Mouse (Mus musculus) liver, adult 2 months (tissue): ENCODE results near the gene Prdx5. TPM values are rescaled to one million over a fixed set of nuclear protein-coding genes. Genes with fewer than 3 reads are reported as not detected.

Source experiments
- DNase-seq: peaks from one replicate; pipeline ENCODE4 v3.0.0-alpha.2; 2011; ENCODE audit warnings: low read depth, low spot score; ENCODE audit errors: extremely low read depth
- H3K27ac ChIP-seq: fragments of 200-500 bp; replicated peaks from 2 replicates; pipeline ENCODE4 v1.5.1; 2012; ENCODE audit warnings: low read depth, mild to moderate bottlenecking, control low read depth, inconsistent platforms, low read length; ENCODE audit not compliant: insufficient read depth
- H3K27me3 ChIP-seq: fragments of 200-500 bp; 2 replicates; pipeline ENCODE4 v1.6.1; 2012; ENCODE audit warnings: mild to moderate bottlenecking, moderate library complexity, low read length, inconsistent platforms; ENCODE audit not compliant: control insufficient read depth, insufficient read depth
- H3K36me3 ChIP-seq: fragments of 200-500 bp; 2 replicates; pipeline ENCODE4 v1.6.1; 2012; ENCODE audit warnings: low read length, inconsistent platforms; ENCODE audit not compliant: control insufficient read depth, insufficient read depth
- H3K4me1 ChIP-seq: fragments of 200-500 bp; 2 replicates; pipeline ENCODE4 v1.6.1; 2011; ENCODE audit warnings: low read length; ENCODE audit not compliant: control insufficient read depth, insufficient read depth
- H3K4me3 ChIP-seq: fragments of 200-500 bp; 2 replicates; pipeline ENCODE4 v1.5.1; 2011; ENCODE audit warnings: low read depth, mild to moderate bottlenecking, control low read depth, low read length, moderate library complexity; ENCODE audit not compliant: insufficient read depth
- H3K79me2 ChIP-seq: fragments of 200-500 bp; 2 replicates; pipeline ENCODE4 v1.6.1; 2012; ENCODE audit warnings: inconsistent platforms, mild to moderate bottlenecking, low read length, moderate library complexity; ENCODE audit not compliant: control insufficient read depth, insufficient read depth
- H3K9ac ChIP-seq: fragments of 200-500 bp; 2 replicates; pipeline ENCODE4 v1.6.1; 2012; ENCODE audit warnings: low read depth, mild to moderate bottlenecking, control low read depth, inconsistent platforms, low read length
- CTCF ChIP-seq: fragments of 200-500 bp; IDR thresholded peaks from 2 replicates; pipeline ENCODE4 v1.5.1; 2011; ENCODE audit warnings: low read depth, low read length, control low read depth
- POLR2A ChIP-seq: fragments of 200-500 bp; IDR thresholded peaks from 2 replicates; pipeline ENCODE4 v1.6.1; 2011; ENCODE audit warnings: low read length, control low read depth; ENCODE audit not compliant: insufficient read depth; ENCODE audit errors: extremely low read depth
- WGBS: fragments of 180-500 bp; shearing (Covaris S2); methylation state at CpG from one replicate; pipeline ENCODE4 v1.1.7; 2018; 5-methylcytosine and 5-hydroxymethylcytosine counted together
- polyA plus RNA-seq: library from polyadenylated mRNA; depleted of rRNA; stranded (reverse); fragments of >200 nt; gene quantifications from 2 replicates; pipeline ENCODE4 v1.2.3, GENCODE M21; 2012
- total RNA-seq: library from RNA; depleted of rRNA; stranded (reverse); fragments of >200 nt; gene quantifications from 2 replicates; pipeline ENCODE4 v1.2.3, GENCODE M21; 2014

Gene Prdx5
- total and polyA plus RNA-seq, 2 experiments = 364 to 615 TPM

DNA sequence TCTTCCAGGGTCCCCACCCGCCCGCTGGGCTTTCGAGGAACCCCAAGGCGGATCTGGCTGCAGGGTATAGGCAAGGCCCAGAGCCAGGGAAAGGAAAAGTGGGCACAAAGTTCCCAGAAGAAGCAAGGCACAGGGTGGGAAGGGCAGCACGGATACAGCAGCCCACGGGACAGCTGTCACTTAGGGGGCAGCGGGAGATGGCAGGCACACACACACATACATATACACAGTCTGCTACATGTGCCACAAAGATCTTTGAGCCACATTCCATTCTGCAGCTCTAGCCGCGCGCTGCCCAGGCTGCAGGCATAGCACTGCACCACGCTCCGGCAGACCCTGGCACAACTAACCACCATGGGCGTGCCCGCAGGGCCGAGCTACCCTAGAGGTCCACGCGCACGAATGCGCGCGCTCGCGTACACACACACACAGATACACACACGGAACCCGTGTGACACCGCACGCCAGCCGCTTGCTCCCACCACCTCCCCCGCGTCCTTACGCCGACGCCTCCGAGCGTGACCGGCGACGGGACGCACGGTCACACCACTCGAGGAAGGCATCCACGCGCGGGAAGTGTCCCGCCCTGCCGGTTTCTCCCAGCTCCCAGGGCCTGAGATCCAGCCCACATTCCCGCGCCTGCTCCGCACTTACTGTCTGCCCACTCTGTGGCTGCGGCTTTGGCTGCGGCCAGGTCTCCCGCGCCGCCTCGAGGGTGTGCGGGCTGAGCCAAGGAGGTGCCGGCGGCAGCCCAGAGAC, 23.7 kb upstream of the Prdx5 start:
- no peak for DNase-seq
- H3K4me3 ChIP-seq = peak overlapping the region; percentile 27; the same call in 1 of the 2 replicates
- WGBS = 13% methylated on average over 58 of the region's 58 CpGs
- no peak for TF ChIP-seq CTCF
- no peak for TF ChIP-seq POLR2A
- peak overlapping the region; percentile 38; the same call in 1 of the 2 replicates for H3K9ac ChIP-seq
- no peaks in the 10 kb centered on the region for H3K79me2 ChIP-seq
- H3K4me1 ChIP-seq = peaks cover 13% of the 10 kb centered on the region
- no peaks in the 10 kb centered on the region for H3K36me3 ChIP-seq
- peaks cover 10% of the 10 kb centered on the region for H3K27me3 ChIP-seq
- no peak overlapping the region for H3K27ac ChIP-seq

- TF ChIP-seq POLR2A (no peak), CTCF (no peak)
- H3K27me3 ChIP-seq = peaks cover 10% of the 10 kb centered on the region
- WGBS = 76% methylated on average over 4 of the region's 4 CpGs
Observed at GRCm38 (mm10) chr19:6933102-6933435, 23.2 kb upstream of the Prdx5 start.

DNA sequence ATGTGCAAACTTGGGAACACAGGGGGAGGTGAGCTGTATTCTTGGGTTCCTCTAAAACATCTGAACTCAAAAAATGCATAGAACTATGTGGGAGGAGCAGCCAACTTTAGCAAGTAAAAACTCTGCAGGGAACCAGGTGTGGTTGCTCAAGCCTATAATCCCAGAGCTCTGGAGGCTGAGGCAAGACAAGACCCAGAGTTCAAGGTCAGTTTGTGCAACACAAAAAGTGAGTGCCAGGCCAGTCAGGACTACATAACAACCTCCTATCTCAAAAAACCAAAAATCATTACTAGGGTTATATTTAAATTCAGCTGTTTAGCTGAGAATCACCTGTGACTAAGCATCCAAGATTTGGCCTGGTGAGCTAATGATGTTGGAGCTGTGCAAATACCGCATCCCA, 22.1 kb upstream of the Prdx5 start:
- Histone ChIP-seq H3K27me3 (peaks cover 10% of the 10 kb centered on the region), H3K27ac (no peak overlapping the region), H3K4me3 (no peak overlapping the region), H3K9ac (no peak overlapping the region), H3K79me2 (no peaks in the 10 kb centered on the region), H3K4me1 (peaks cover 2% of the 10 kb centered on the region), H3K36me3 (no peaks in the 10 kb centered on the region)
- WGBS = 16% methylated on average over 1 of the region's 1 CpGs
- peak; percentile 85 for DNase-seq
- TF ChIP-seq CTCF (no peak), POLR2A (no peak)

More at GRCm38 (mm10) chr19:6933102-6933435, 23.2 kb upstream of the Prdx5 start:
- no peaks in the 10 kb centered on the region for H3K79me2 ChIP-seq
- H3K27ac ChIP-seq = no peak overlapping the region
- peaks cover 8% of the 10 kb centered on the region for H3K4me1 ChIP-seq
- no peak for DNase-seq
- no peak overlapping the region for H3K4me3 ChIP-seq
- no peaks in the 10 kb centered on the region for H3K36me3 ChIP-seq
- H3K9ac ChIP-seq = no peak overlapping the region

DNA sequence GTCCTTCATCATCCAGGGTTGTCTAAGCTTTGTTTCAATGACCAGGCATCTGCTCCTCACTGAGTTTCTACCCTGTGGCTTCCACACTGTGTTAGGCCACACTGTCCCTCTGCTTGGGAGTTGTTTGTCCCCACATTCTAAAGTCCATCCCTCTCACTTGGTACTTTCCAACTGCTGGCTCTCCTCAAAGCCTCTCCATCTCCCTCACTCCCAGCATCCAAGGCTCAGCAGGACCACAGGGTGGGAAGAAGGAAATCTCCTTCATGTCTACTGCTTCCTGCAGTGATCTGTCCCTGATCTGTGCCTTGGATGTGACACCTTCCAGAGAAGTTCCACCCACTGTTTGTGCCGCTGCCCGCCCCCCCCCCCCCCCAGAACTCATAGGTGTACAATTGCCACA, 21.1 kb upstream of the Prdx5 start:
- Histone ChIP-seq H3K4me1 (peaks cover 2% of the 10 kb centered on the region), H3K27ac (no peak overlapping the region), H3K36me3 (no peaks in the 10 kb centered on the region), H3K79me2 (no peaks in the 10 kb centered on the region), H3K4me3 (no peak overlapping the region), H3K9ac (no peak overlapping the region), H3K27me3 (peaks cover 10% of the 10 kb centered on the region)
- no peak for DNase-seq
- TF ChIP-seq POLR2A (no peak), CTCF (no peak)
- 25% methylated on average over 2 of the region's 2 CpGs for WGBS

DNA sequence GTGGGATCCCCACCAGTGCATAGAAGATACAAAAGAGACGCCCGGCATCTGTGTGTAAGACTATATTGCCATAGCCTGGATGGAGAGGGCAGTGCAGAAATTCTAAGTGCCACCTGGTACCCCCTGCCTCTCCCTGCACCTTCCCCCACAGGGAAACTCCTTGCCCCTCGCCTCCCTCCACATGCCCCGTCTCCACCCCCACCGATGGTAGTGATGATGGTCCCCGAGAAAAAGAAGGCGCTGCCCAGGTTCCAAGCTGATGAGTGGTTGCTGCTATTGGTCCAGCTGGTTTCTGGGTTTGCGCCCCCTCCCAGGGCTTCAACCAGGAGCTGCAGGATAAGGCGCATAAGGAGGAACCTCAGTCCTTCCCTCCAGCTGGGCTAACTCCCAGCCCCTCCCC, 18.2 kb upstream of the Prdx5 start:
- no peak for DNase-seq
- 56% methylated on average over 9 of the region's 9 CpGs for WGBS
- Histone ChIP-seq H3K9ac (no peak overlapping the region), H3K79me2 (no peaks in the 10 kb centered on the region), H3K36me3 (no peaks in the 10 kb centered on the region), H3K4me1 (peaks cover 9% of the 10 kb centered on the region), H3K27me3 (no peaks in the 10 kb centered on the region), H3K4me3 (no peak overlapping the region), H3K27ac (no peak overlapping the region)
- TF ChIP-seq CTCF (no peak), POLR2A (no peak)

GRCm38 (mm10) chr19:6926559-6927255, 16.8 kb upstream of the Prdx5 start:
- no peak overlapping the region for H3K9ac ChIP-seq
- DNase-seq = peak; percentile 63
- H3K79me2 ChIP-seq = no peaks in the 10 kb centered on the region
- peaks cover 11% of the 10 kb centered on the region; the same call in 1 of the 2 replicates for H3K4me1 ChIP-seq
- H3K36me3 ChIP-seq = no peaks in the 10 kb centered on the region
- H3K27me3 ChIP-seq = no peaks in the 10 kb centered on the region
- TF ChIP-seq CTCF (no peak), POLR2A (no peak)
- 37% methylated on average over 26 of the region's 26 CpGs for WGBS
- no peak overlapping the region for H3K27ac ChIP-seq
- H3K4me3 ChIP-seq = no peak overlapping the region
